Mouse (Mus musculus) MEL (cell line): ENCODE data around the gene Gm29776. TPM values are rescaled to one million over a fixed set of nuclear protein-coding genes. Genes with fewer than 3 reads are reported as not detected.

Experiments
- DNase-seq: peaks from one replicate; pipeline ENCODE4 v3.0.0; 2011; ENCODE audit warnings: low read depth, low spot score
- H3K27ac ChIP-seq: 2 replicates; pipeline ENCODE4 v1.5.1; 2012; ENCODE audit warnings: low read depth, mild to moderate bottlenecking, control low read depth, low read length, moderate library complexity; ENCODE audit not compliant: control insufficient read depth
- H3K27me3 ChIP-seq, 2 experiments: fragments of 150-350 bp in 1 of 2; sonication (generic) in 1 of 2; 2 replicates each; pipeline ENCODE4 v1.6.1; 2012; ENCODE audit warnings: low read length in 2 of 2, mild to moderate bottlenecking in 2 of 2, improper control_type of control experiment in 1 of 2, moderate library complexity in 1 of 2; ENCODE audit not compliant: insufficient read depth in 2 of 2, control insufficient read depth in 1 of 2
- H3K36me3 ChIP-seq, 2 experiments: 2 replicates each; pipeline ENCODE4 v1.6.1; 2012 to 2014; ENCODE audit warnings: low read length in 2 of 2, improper control_type of control experiment in 1 of 2, inconsistent platforms in 1 of 2, mild to moderate bottlenecking in 1 of 2; ENCODE audit not compliant: insufficient read depth in 2 of 2, control insufficient read depth in 1 of 2
- H3K4me1 ChIP-seq, 2 experiments: fragments of 150-350 bp in 1 of 2; sonication (generic) in 1 of 2; 2 replicates each; pipeline ENCODE4 v1.6.1; 2012; ENCODE audit warnings: low read length in 2 of 2, improper control_type of control experiment in 1 of 2, mild to moderate bottlenecking in 1 of 2; ENCODE audit not compliant: insufficient read depth in 2 of 2, control insufficient read depth in 1 of 2
- H3K4me3 ChIP-seq, 2 experiments: fragments of 150-350 bp in 1 of 2; sonication (generic) in 1 of 2; 2 replicates each; pipeline ENCODE4 v1.5.1; 2012; ENCODE audit warnings: low read depth in 2 of 2, low read length in 2 of 2, mild to moderate bottlenecking in 2 of 2, moderate library complexity in 2 of 2, control low read depth in 1 of 2, improper control_type of control experiment in 1 of 2; ENCODE audit not compliant: control insufficient read depth in 1 of 2, insufficient read depth in 1 of 2
- H3K79me2 ChIP-seq: 2 replicates; pipeline ENCODE4 v1.6.1; 2012; ENCODE audit warnings: mild to moderate bottlenecking, low read length, moderate library complexity; ENCODE audit not compliant: control insufficient read depth, poor library complexity, insufficient read depth
- H3K9ac ChIP-seq: 2 replicates; pipeline ENCODE4 v1.6.1; 2012; ENCODE audit warnings: low read depth, mild to moderate bottlenecking, control low read depth, low read length, moderate library complexity; ENCODE audit not compliant: control insufficient read depth, poor library complexity, severe bottlenecking
- H3K9me3 ChIP-seq: fragments of 150-350 bp; sonication (generic); replicated peaks from 2 replicates; pipeline ENCODE4 v1.6.1; 2012; ENCODE audit warnings: mild to moderate bottlenecking, low read length, improper control_type of control experiment, moderate library complexity; ENCODE audit not compliant: insufficient read depth
- BHLHE40 ChIP-seq: IDR thresholded peaks from 2 replicates; pipeline ENCODE4 v1.6.1; 2012; ENCODE audit warnings: low read depth, mild to moderate bottlenecking, inconsistent platforms, low read length, improper control_type of control experiment, borderline replicate concordance
- CHD1 ChIP-seq: IDR thresholded peaks from 2 replicates; pipeline ENCODE4 v1.6.1; 2012; ENCODE audit warnings: low read depth, mild to moderate bottlenecking, inconsistent platforms, low read length, improper control_type of control experiment
- CHD2 ChIP-seq: IDR thresholded peaks from 2 replicates; pipeline ENCODE4 v1.6.1; 2011; ENCODE audit warnings: low read length, improper control_type of control experiment
- E2F4 ChIP-seq: IDR thresholded peaks from 2 replicates; pipeline ENCODE4 v1.6.1; 2011; ENCODE audit warnings: low read depth, low read length, improper control_type of control experiment, borderline replicate concordance
- EP300 ChIP-seq, 2 experiments: IDR thresholded peaks; 2 replicates each; pipeline ENCODE4 v1.6.1; 2011; ENCODE audit warnings: improper control_type of control experiment in 2 of 2, low read length in 2 of 2, low read depth in 1 of 2, mild to moderate bottlenecking in 1 of 2
- ETS1 ChIP-seq: IDR thresholded peaks from 2 replicates; pipeline ENCODE4 v1.6.1; 2012; ENCODE audit warnings: low read depth, mild to moderate bottlenecking, inconsistent platforms, low read length, improper control_type of control experiment, moderate library complexity
- GABPA ChIP-seq: IDR thresholded peaks from 2 replicates; pipeline ENCODE4 v1.6.1; 2012; ENCODE audit warnings: low read depth, mild to moderate bottlenecking, inconsistent platforms, low read length, improper control_type of control experiment, moderate library complexity
- GATA1 ChIP-seq: IDR thresholded peaks from 2 replicates; pipeline ENCODE4 v1.6.1; 2011; ENCODE audit warnings: low read depth, low read length, improper control_type of control experiment
- JUND ChIP-seq: IDR thresholded peaks from 2 replicates; pipeline ENCODE4 v1.6.1; 2011; ENCODE audit warnings: low read depth, mild to moderate bottlenecking, improper control_type of control experiment, low read length
- NELFE ChIP-seq: IDR thresholded peaks from 2 replicates; pipeline ENCODE4 v1.6.1; 2011; ENCODE audit warnings: low read depth, low read length, improper control_type of control experiment
- POLR2AphosphoS2 ChIP-seq: IDR thresholded peaks from 2 replicates; pipeline ENCODE4 v1.6.1; 2011; ENCODE audit warnings: low read length, improper control_type of control experiment
- SIN3A ChIP-seq: IDR thresholded peaks from 2 replicates; pipeline ENCODE4 v1.6.1; 2012; ENCODE audit warnings: low read length, improper control_type of control experiment, inconsistent platforms
- TCF12 ChIP-seq: IDR thresholded peaks from 2 replicates; pipeline ENCODE4 v1.6.1; 2014; ENCODE audit warnings: low read depth, mild to moderate bottlenecking, inconsistent platforms, low read length, improper control_type of control experiment, moderate library complexity
- USF1 ChIP-seq: IDR thresholded peaks from 2 replicates; pipeline ENCODE4 v1.6.1; 2014; ENCODE audit warnings: low read depth, mild to moderate bottlenecking, inconsistent platforms, low read length, improper control_type of control experiment, moderate library complexity
- ZC3H11A ChIP-seq: IDR thresholded peaks from 2 replicates; pipeline ENCODE4 v1.6.1; 2012; ENCODE audit warnings: low read depth, mild to moderate bottlenecking, inconsistent platforms, low read length, improper control_type of control experiment
- polyA plus RNA-seq, 2 experiments: library from polyadenylated mRNA; stranded (reverse) in 1 of 2; unstranded in 1 of 2; fragments of >175 nt in 1 of 2; fragments of >200 nt in 1 of 2; gene quantifications; 2 replicates each; pipeline versions ENCODE4 v1.2.1 to v1.2.4; 2012; ENCODE audit warnings: low replicate concordance in 2 of 2, low read depth in 1 of 2; ENCODE audit not compliant: insufficient read length in 2 of 2, insufficient read depth in 1 of 2, missing spikeins in 1 of 2
- total RNA-seq: library from RNA; depleted of rRNA; stranded (reverse); fragments of 300-350 nt; gene quantifications from 2 replicates; pipeline ENCODE4 v1.2.3, GENCODE M21; 2012; rRNA removed

Gm29776 gene
- total RNA-seq (not detected in 2 replicates), polyA plus RNA-seq (not detected)

- no peak within 1 kb of the TSS for H3K4me3 ChIP-seq
- no peak for DNase-seq
- no peaks in the 10 kb centered on the region for H3K27me3 ChIP-seq
- H3K9me3 ChIP-seq: no peaks in the 10 kb centered on the region
- TF ChIP-seq JUND (no peak), EP300 (IDR thresholded peaks at IDR 0.05; ENCODE audit: low read depth in 1 of 2, low read length in 2 of 2) (no peak), E2F4 (no peak), USF1 (no peak), TCF12 (no peak), ZC3H11A (no peak), CHD1 (no peak), POLR2AphosphoS2 (no peak)
- no peak within 1 kb of the TSS for H3K27ac ChIP-seq
- H3K9ac ChIP-seq: no peak within 1 kb of the TSS
- peaks cover 3 to 14% of the 10 kb centered on the region in 2 experiments for H3K4me1 ChIP-seq
- no peaks in the 10 kb centered on the region for H3K79me2 ChIP-seq
- H3K36me3 ChIP-seq: peaks cover 0 to 5% of the 10 kb centered on the region in 2 experiments; a peak in 2 of 4 replicates
Observed at GRCm38 (mm10) chr14:54698733-54699132, at the start of gene Gm29776. Gm29776 (minus strand) TSS chr14:54698833.

- no peaks in the 10 kb centered on the region for H3K79me2 ChIP-seq
- H3K27me3 ChIP-seq: no peaks in the 10 kb centered on the region
- H3K9me3 ChIP-seq: no peaks in the 10 kb centered on the region
- no peak overlapping the region for H3K9ac ChIP-seq
- no peak for TF ChIP-seq NELFE
- TF ChIP-seq TCF12: 0 out of 2 replicates have a peak, but pooled peaks have one; percentile 20
- TF ChIP-seq SIN3A: peak; percentile 30; the same call in 1 of the 2 replicates
- TF ChIP-seq BHLHE40: peak; percentile 84; the same call in 1 of the 2 replicates
- peak; percentile 23 to 58; a peak in 2 of 4 replicates for TF ChIP-seq EP300 (IDR thresholded peaks at IDR 0.05; ENCODE audit: low read depth in 1 of 2, low read length in 2 of 2)
- TF ChIP-seq GATA1: peak; percentile 75
- TF ChIP-seq ETS1: 0 out of 2 replicates have a peak, but pooled peaks have one; percentile 38
- TF ChIP-seq CHD2: no peak
- H3K4me3 ChIP-seq: no peak overlapping the region
- no peak overlapping the region for H3K27ac ChIP-seq
- peaks cover 9 to 37% of the 10 kb centered on the region in 2 experiments for H3K4me1 ChIP-seq
- peaks cover 0 to 21% of the 10 kb centered on the region in 2 experiments; a peak in 2 of 4 replicates for H3K36me3 ChIP-seq
- peak; percentile 81 for DNase-seq
Observed at GRCm38 (mm10) chr14:54746038-54746437, 47.4 kb upstream of the Gm29776 start.

- Histone ChIP-seq H3K27ac (no peak overlapping the region), H3K27me3 (no peaks in the 10 kb centered on the region), H3K4me3 (no peak overlapping the region), H3K4me1 (peaks cover 9 to 29% of the 10 kb centered on the region in 2 experiments), H3K9me3 (no peaks in the 10 kb centered on the region), H3K79me2 (no peaks in the 10 kb centered on the region), H3K9ac (no peak overlapping the region), H3K36me3 (peaks cover 0 to 17% of the 10 kb centered on the region in 2 experiments; a peak in 2 of 4 replicates)
- no peak for DNase-seq
- TF ChIP-seq BHLHE40 (peak; percentile 21; the same call in 1 of the 2 replicates), USF1 (peak; percentile 72), E2F4 (no peak), GABPA (no peak)
Observed at GRCm38 (mm10) chr14:54744473-54744872, 45.8 kb upstream of the Gm29776 start.
